Mouse (Mus musculus) embryonic fibroblast, embryonic 13.5 days (primary cell): ENCODE results near the gene Tgm7. TPM values are rescaled to one million over a fixed set of nuclear protein-coding genes. Genes with fewer than 3 reads are reported as not detected.

ENCODE experiments used
- H3K27ac ChIP-seq: 2 replicates; pipeline ENCODE4 v1.5.1; 2012; ENCODE audit warnings: low read length, control low read depth, inconsistent platforms; ENCODE audit not compliant: insufficient read depth
- H3K4me1 ChIP-seq: 2 replicates; pipeline ENCODE4 v1.6.1; 2011; ENCODE audit warnings: low read length; ENCODE audit not compliant: control insufficient read depth, insufficient read depth
- H3K4me3 ChIP-seq: 2 replicates; pipeline ENCODE4 v1.5.1; 2011; ENCODE audit warnings: mild to moderate bottlenecking, control low read depth, low read length; ENCODE audit not compliant: insufficient read depth
- CTCF ChIP-seq: IDR thresholded peaks from 2 replicates; pipeline ENCODE4 v1.5.1; 2011; ENCODE audit warnings: mild to moderate bottlenecking, control low read depth, low read length, moderate library complexity, borderline replicate concordance; ENCODE audit not compliant: insufficient read depth
- POLR2A ChIP-seq: IDR thresholded peaks from 2 replicates; pipeline ENCODE4 v1.6.1; 2011; ENCODE audit warnings: low read depth, mild to moderate bottlenecking, control low read depth, low read length, moderate library complexity
- polyA plus RNA-seq: library from polyadenylated mRNA; stranded (reverse); fragments of >200 nt; gene quantifications from 2 replicates; pipeline ENCODE4 v1.2.4, GENCODE M21; 2011; ENCODE audit warnings: low read depth; ENCODE audit not compliant: missing spikeins, insufficient read length

The Tgm7 gene
- polyA plus RNA-seq = not detected in 2 replicates

GRCm38 (mm10) chr2:121109695-121110094, at the start of gene Tgm7:
Tgm7 (minus strand) TSS chr2:121109795.
- Histone ChIP-seq H3K27ac (no peak within 1 kb of the TSS), H3K4me3 (no peak within 1 kb of the TSS), H3K4me1 (no peaks in the 10 kb centered on the region)
- TF ChIP-seq POLR2A (no peak), CTCF (no peak)

DNA sequence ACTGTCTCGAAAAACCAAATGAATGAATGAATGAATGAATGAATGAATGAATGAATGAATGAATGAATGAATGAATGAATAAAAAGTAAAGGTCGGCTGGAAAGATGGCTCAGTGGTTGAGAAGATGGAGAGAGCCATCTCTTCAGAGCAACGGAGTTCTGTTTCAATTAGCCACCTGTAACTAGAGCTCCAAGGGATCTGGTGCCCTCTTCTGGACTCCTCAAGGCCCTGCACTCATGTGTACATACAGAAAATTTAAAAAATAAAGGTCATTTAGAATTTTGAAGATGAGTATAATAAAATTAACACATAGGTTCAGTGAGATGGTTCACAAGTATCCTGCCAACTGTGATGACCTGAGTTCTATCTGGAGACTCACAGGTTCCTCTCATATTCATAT, 43.5 kb upstream of the Tgm7 start:
- Histone ChIP-seq H3K4me1 (no peaks in the 10 kb centered on the region), H3K4me3 (no peak overlapping the region), H3K27ac (no peak overlapping the region)
- TF ChIP-seq POLR2A (no peak), CTCF (no peak)

GRCm38 (mm10) chr2:121149679-121150078, 40.1 kb upstream of the Tgm7 start:
- H3K4me1 ChIP-seq = no peaks in the 10 kb centered on the region
- no peak overlapping the region for H3K4me3 ChIP-seq
- no peak overlapping the region for H3K27ac ChIP-seq
- TF ChIP-seq CTCF (no peak), POLR2A (no peak)

GRCm38 (mm10) chr2:121142415-121142814, 32.8 kb upstream of the Tgm7 start:
- Histone ChIP-seq H3K4me3 (no peak overlapping the region), H3K27ac (no peak overlapping the region), H3K4me1 (peaks cover 2% of the 10 kb centered on the region)
- TF ChIP-seq POLR2A (no peak), CTCF (no peak)

DNA sequence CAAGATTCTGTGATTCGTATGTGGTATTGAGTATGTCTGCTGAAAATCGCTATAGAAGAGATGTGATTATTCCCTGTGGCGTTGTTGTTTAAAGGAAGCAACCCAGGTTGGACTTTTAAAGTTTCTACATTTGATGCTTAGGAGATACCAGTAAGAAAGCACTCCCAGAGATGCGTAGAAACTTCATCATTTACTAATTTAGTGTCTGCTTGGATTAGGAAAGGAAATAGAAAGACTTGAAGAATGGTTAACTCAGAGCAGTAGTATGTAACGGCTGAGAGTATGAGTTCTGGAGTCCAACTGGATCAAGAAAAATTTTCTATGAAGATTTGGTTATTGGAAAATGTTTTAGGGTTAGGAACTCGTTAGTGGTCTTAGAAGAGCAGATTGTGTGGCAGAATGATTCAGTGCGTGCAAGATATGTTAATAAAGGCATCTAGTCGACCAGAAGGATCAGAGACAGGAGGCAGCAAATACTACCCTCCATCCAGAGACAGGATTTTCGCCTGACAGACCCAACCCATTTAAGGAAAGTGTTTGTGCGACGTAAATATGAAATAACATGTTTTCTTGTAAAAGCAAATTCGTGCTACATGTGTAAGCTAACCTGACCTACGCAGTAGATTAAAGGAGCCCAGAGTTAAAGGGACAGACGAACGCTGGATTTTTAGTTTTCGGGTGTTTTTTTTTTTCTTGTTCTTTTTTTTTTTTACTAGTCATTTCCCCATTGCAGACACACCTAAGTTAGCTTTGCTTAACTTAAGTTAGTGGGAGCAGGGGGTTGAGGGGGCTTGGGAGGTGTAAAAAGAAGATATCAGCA, 31.8 kb upstream of the Tgm7 start:
- Histone ChIP-seq H3K27ac (peak overlapping the region; percentile 79; the same call in 1 of the 2 replicates), H3K4me3 (peak overlapping the region; percentile 63), H3K4me1 (peaks cover 2% of the 10 kb centered on the region)
- no peak for TF ChIP-seq CTCF
- TF ChIP-seq POLR2A = no peak

GRCm38 (mm10) chr2:121140018-121140882, 30.7 kb upstream of the Tgm7 start, which contains the start of the genes Adal and Lcmt2:
Adal (plus strand) TSS chr2:121140428.
Lcmt2 (minus strand) TSS chr2:121140653.
- TF ChIP-seq POLR2A = peak; percentile 92
- no peak for TF ChIP-seq CTCF
- Histone ChIP-seq H3K4me1 (peaks cover 2% of the 10 kb centered on the region), H3K27ac (peak within 1 kb of the TSS; percentile 81), H3K4me3 (peak within 1 kb of the TSS; percentile 65)

DNA sequence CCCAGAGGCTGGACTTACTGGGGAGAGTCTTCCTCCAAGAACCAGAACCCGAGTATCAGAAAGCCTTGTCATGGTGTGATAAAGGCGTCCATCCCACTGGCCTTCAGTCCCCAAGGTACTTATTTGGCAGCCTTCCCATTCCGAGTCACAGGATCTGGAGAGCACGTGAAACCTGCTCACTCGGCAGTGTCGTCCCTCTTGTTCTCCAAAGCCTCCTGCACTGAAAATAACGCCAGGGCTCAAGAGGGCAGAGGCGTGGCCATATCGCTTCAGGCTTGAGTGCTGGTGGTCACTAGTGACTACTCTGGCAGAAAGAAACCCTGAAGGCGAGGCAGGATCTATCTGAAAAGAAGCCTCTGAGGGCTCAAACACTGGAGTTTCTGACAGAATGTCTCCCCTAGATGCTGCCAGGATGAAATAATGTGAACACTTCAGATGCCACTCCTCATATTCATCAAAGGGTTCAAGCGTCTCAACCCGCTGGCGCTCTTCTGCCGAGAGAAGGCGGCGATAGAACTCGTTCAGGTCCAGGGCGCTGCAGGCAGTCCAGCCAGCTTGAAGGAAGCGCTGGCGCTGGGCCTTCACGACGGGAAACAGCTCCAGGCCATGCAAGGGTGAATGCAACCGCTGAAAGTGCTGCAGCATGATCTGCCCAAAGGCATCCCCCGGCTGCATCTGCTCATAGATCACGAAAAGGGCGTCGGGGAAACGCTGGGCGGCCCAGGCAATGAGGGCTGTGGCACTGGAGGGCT, 29.8 kb upstream of the Tgm7 start:
- H3K4me1 ChIP-seq = peaks cover 2% of the 10 kb centered on the region
- H3K27ac ChIP-seq = peak overlapping the region; percentile 81
- TF ChIP-seq CTCF (no peak), POLR2A (no peak; the same call in 1 of the 2 replicates)
- H3K4me3 ChIP-seq = peak overlapping the region; percentile 65

DNA sequence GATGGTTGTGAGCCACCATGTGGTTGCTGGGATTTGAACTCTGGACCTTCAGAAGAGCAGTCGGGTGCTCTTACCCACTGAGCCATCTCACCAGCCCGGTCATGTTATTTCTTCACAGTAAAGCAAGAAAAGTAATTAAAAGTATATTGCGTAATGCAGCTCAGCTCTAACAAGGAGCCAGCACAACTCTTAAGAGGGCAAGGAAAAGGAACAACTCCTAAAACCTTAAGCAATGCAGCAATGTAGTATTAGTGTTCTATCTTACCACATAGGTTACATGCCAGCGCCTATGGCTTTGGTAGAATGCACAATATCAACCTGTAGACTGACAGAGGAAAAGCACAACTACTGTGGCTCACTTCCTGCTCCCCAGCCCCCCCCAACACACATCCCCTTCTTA, 27.8 kb upstream of the Tgm7 start:
- no peak overlapping the region for H3K27ac ChIP-seq
- no peak overlapping the region for H3K4me3 ChIP-seq
- H3K4me1 ChIP-seq = peaks cover 2% of the 10 kb centered on the region
- no peak for TF ChIP-seq POLR2A
- TF ChIP-seq CTCF = no peak

DNA sequence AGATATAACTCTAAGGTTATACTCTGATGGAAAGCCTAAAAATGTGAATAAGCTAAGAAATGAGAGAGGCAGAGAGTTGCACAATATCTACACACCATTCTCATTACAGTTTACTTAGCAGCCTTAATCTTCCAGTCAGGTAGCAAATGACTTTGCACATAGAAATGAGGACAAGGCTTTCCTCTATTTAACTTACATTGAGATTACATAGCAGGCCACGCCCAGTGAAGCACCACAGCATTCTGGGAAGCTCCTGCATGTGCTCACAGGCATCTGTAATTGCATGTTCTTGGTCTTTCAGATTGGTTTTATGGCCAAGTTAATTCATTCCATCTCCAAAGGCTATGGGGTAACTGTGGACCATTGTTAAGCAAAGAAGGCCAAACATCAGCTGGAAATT, 23.2 kb upstream of the Tgm7 start:
- no peak for TF ChIP-seq POLR2A
- no peak for TF ChIP-seq CTCF
- H3K4me3 ChIP-seq = no peak overlapping the region
- no peaks in the 10 kb centered on the region for H3K4me1 ChIP-seq
- H3K27ac ChIP-seq = no peak overlapping the region
